Mouse (Mus musculus): ENCODE results near the gene Acvr1. TPM values are rescaled to one million over a fixed set of nuclear protein-coding genes. Genes with fewer than 3 reads are reported as not detected.
A peak's percentile ranks its signal among the peaks of the same experiment; 100 is the strongest.

Gene Acvr1
- polyA plus RNA-seq, 1 experiment from 2014 or later, result 9.2 TPM

DNA sequence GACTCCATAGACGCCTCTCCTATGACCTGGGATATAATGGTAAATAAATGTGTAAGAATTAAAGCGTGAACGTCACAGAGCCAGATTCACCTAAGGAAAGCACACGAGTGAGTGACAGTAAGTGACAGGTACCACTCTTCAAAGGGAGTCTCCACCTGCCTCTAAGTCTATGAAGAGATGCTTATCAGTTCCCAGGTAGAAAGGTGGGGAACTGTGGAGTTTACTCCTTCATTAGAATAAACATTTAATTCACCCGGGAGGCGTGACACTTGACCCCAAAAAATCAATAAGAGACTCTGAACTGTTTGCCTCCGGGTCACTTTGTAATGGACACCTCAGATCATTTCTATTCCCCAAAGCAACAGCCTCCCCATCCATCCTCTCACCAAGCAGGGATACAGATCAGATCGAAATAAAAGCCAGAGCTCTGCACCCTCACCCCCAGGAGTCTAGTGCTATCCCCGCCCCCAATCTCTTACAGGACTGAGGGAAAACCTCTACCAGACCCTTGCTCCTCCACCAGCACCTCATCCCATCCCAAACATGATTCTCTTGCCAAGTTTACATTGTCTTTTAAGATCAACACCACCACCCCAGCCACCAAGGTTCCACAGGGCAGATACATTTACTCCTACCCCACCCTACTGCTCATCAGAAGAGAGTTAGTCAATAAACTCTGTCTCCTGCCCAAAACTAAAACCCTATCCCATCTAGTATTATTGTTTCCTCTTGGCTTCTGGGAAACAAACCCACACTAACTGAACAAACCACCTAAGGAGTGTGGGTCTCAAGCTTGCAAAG, 9.7 kb downstream of the Acvr1 start:
- Histone ChIP-seq H3K4me2 (replicated peaks) (no peak overlapping the region), H3K4me1 (peaks cover 33% of the 10 kb centered on the region), H3K27ac (replicated peaks) (no peak overlapping the region), H3K4me3 (replicated peaks) (no peak overlapping the region), H3K9me3 (replicated peaks) (no peaks in the 10 kb centered on the region), H3K36me3 (no peaks in the 10 kb centered on the region), H3K9ac (no peak overlapping the region), H3K27me3 (no peaks in the 10 kb centered on the region)
- 61% methylated on average over 9 of the region's 9 CpGs for WGBS
- ATAC-seq (ENCODE audit: insufficient number of reproducible peaks, low FRiP score, low TSS enrichment, low read depth), result peak; percentile 29; the same call in 1 of the 2 replicates

DNA sequence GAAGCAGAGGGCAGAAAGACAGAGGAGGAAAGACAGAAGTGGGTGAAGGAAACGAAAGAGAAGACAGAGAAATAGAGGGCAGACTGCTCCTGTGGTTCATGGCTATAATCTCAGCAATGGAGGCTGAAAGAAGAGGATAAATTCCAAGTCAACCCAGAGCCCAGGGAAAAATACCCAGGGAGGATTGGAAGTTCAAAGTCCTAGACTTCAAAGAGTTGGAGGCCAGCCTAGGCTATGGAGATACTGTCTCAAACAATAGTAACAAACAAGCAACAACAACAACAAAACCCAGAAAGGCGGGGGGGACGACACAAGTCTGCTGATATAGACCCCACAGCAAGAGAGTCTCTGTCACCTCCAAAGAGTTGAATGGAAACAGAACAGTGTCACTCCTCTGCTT, 14.7 kb downstream of the Acvr1 start:
- ATAC-seq (ENCODE audit: insufficient number of reproducible peaks, low FRiP score, low TSS enrichment, low read depth), result no peak
- Histone ChIP-seq H3K4me2 (replicated peaks) (no peak overlapping the region), H3K9ac (no peak overlapping the region), H3K4me1 (peaks cover 53% of the 10 kb centered on the region), H3K9me3 (replicated peaks) (no peaks in the 10 kb centered on the region), H3K36me3 (no peaks in the 10 kb centered on the region), H3K27ac (replicated peaks) (no peak overlapping the region), H3K4me3 (replicated peaks) (no peak overlapping the region), H3K27me3 (no peaks in the 10 kb centered on the region)
- 40% methylated on average over 3 of the region's 3 CpGs for WGBS

GRCm38 (mm10) chr2:58551866-58552265, 15.1 kb downstream of the Acvr1 start:
- no peak overlapping the region for H3K4me3 ChIP-seq (replicated peaks)
- H3K9me3 ChIP-seq (replicated peaks), result no peaks in the 10 kb centered on the region
- ATAC-seq (ENCODE audit: insufficient number of reproducible peaks, low FRiP score, low TSS enrichment, low read depth), result no peak
- 50% methylated on average over 6 of the region's 6 CpGs for WGBS
- H3K27me3 ChIP-seq, result no peaks in the 10 kb centered on the region
- H3K27ac ChIP-seq (replicated peaks), result no peak overlapping the region
- no peak overlapping the region for H3K4me2 ChIP-seq (replicated peaks)
- H3K9ac ChIP-seq, result no peak overlapping the region
- H3K4me1 ChIP-seq, result peaks cover 53% of the 10 kb centered on the region
- no peaks in the 10 kb centered on the region for H3K36me3 ChIP-seq

GRCm38 (mm10) chr2:58550488-58550887, 16.5 kb downstream of the Acvr1 start:
- Histone ChIP-seq H3K4me2 (replicated peaks) (no peak overlapping the region), H3K4me3 (replicated peaks) (no peak overlapping the region), H3K9ac (no peak overlapping the region), H3K4me1 (peaks cover 46% of the 10 kb centered on the region), H3K27me3 (no peaks in the 10 kb centered on the region), H3K27ac (replicated peaks) (no peak overlapping the region), H3K9me3 (replicated peaks) (no peaks in the 10 kb centered on the region), H3K36me3 (no peaks in the 10 kb centered on the region)
- ATAC-seq (ENCODE audit: insufficient number of reproducible peaks, low FRiP score, low TSS enrichment, low read depth), result no peak; the same call in 1 of the 2 replicates
- WGBS, result 51% methylated on average over 9 of the region's 9 CpGs

DNA sequence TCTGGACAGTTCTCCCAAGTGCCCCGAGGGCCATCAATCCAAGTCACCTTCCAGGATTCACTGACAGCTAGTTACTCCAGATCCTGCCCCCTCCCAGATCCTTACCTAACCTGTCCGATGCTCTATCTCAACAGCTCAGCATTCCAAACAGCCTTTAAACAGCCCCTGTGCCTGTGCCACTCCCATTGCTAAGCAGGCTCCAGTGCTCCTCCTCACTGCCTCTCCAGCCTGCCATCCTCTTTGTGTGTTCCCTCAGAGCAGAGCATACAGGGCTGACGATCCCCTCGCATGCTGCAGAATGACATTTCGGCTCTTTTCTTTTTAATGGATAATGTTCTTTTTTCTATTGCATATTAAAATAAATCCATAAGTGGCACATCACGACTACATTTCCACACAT, 17.0 kb downstream of the Acvr1 start:
- Histone ChIP-seq H3K4me1 (peaks cover 44% of the 10 kb centered on the region), H3K36me3 (no peaks in the 10 kb centered on the region), H3K9me3 (replicated peaks) (no peaks in the 10 kb centered on the region), H3K27ac (replicated peaks) (no peak overlapping the region; the same call in 1 of the 2 replicates), H3K9ac (no peak overlapping the region), H3K4me3 (replicated peaks) (no peak overlapping the region), H3K4me2 (replicated peaks) (no peak overlapping the region), H3K27me3 (no peaks in the 10 kb centered on the region)
- no peak for ATAC-seq (ENCODE audit: insufficient number of reproducible peaks, low FRiP score, low TSS enrichment, low read depth)
- WGBS, result 41% methylated on average over 6 of the region's 6 CpGs

- Histone ChIP-seq H3K27me3 (no peaks in the 10 kb centered on the region), H3K27ac (replicated peaks) (no peak overlapping the region), H3K36me3 (no peaks in the 10 kb centered on the region), H3K9me3 (replicated peaks) (no peaks in the 10 kb centered on the region), H3K9ac (no peak overlapping the region), H3K4me3 (replicated peaks) (no peak overlapping the region), H3K4me2 (replicated peaks) (no peak overlapping the region), H3K4me1 (peaks cover 37% of the 10 kb centered on the region)
- no peak for ATAC-seq (ENCODE audit: insufficient number of reproducible peaks, low FRiP score, low TSS enrichment, low read depth)
- WGBS, result 79% methylated on average over 7 of the region's 7 CpGs
Observed at GRCm38 (mm10) chr2:58548943-58549342, 18.0 kb downstream of the Acvr1 start.

GRCm38 (mm10) chr2:58546264-58546663, 20.7 kb downstream of the Acvr1 start:
- H3K27ac ChIP-seq (replicated peaks), result no peak overlapping the region
- H3K27me3 ChIP-seq, result no peaks in the 10 kb centered on the region
- 89% methylated on average over 7 of the region's 7 CpGs for WGBS
- H3K4me3 ChIP-seq (replicated peaks), result no peak overlapping the region
- ATAC-seq (ENCODE audit: insufficient number of reproducible peaks, low FRiP score, low TSS enrichment, low read depth), result no peak
- peaks cover 17% of the 10 kb centered on the region for H3K4me1 ChIP-seq
- no peaks in the 10 kb centered on the region for H3K36me3 ChIP-seq
- no peaks in the 10 kb centered on the region for H3K9me3 ChIP-seq (replicated peaks)
- H3K4me2 ChIP-seq (replicated peaks), result no peak overlapping the region
- no peak overlapping the region for H3K9ac ChIP-seq

DNA sequence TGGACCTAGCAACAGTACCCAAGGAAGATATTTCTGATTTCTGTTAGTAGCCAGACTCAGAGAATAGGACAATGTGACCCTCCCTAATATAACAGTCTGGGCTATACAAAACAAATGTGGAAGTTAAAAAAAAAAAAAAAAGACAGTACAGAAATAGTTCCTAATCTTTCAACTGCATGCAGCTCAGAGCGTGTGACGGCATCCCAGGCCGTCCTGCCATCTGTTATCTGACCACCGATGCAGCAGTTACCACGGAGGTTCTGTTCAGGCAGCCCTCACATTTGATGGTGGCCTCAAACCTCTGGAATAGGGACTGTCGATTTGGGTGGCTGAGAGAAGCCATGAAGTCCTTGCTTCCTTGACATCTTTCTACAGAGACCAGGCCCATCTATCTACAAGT, 22.6 kb downstream of the Acvr1 start:
- H3K9ac ChIP-seq, result no peak overlapping the region
- H3K27me3 ChIP-seq, result no peaks in the 10 kb centered on the region
- no peak for ATAC-seq (ENCODE audit: insufficient number of reproducible peaks, low FRiP score, low TSS enrichment, low read depth)
- H3K36me3 ChIP-seq, result no peaks in the 10 kb centered on the region
- no peaks in the 10 kb centered on the region for H3K9me3 ChIP-seq (replicated peaks)
- WGBS, result 91% methylated on average over 6 of the region's 6 CpGs
- H3K27ac ChIP-seq (replicated peaks), result no peak overlapping the region
- H3K4me1 ChIP-seq, result peaks cover 15% of the 10 kb centered on the region
- H3K4me3 ChIP-seq (replicated peaks), result no peak overlapping the region
- H3K4me2 ChIP-seq (replicated peaks), result no peak overlapping the region

- no peak for ATAC-seq (ENCODE audit: insufficient number of reproducible peaks, low FRiP score, low TSS enrichment, low read depth)
- 86% methylated on average over 5 of the region's 5 CpGs for WGBS
- no peak overlapping the region for H3K4me3 ChIP-seq (replicated peaks)
- H3K4me2 ChIP-seq (replicated peaks), result no peak overlapping the region
- H3K36me3 ChIP-seq, result no peaks in the 10 kb centered on the region
- no peak overlapping the region for H3K27ac ChIP-seq (replicated peaks)
- H3K4me1 ChIP-seq, result peaks cover 20% of the 10 kb centered on the region
- H3K9ac ChIP-seq, result no peak overlapping the region
- no peaks in the 10 kb centered on the region for H3K9me3 ChIP-seq (replicated peaks)
- no peaks in the 10 kb centered on the region for H3K27me3 ChIP-seq
Observed at GRCm38 (mm10) chr2:58543252-58543651, 23.7 kb downstream of the Acvr1 start.

- ATAC-seq (ENCODE audit: insufficient number of reproducible peaks, low FRiP score, low TSS enrichment, low read depth), result no peak
- Histone ChIP-seq H3K9ac (no peak overlapping the region), H3K27me3 (no peaks in the 10 kb centered on the region), H3K9me3 (replicated peaks) (no peaks in the 10 kb centered on the region), H3K4me3 (replicated peaks) (no peak overlapping the region), H3K36me3 (no peaks in the 10 kb centered on the region), H3K4me2 (replicated peaks) (no peak overlapping the region), H3K27ac (replicated peaks) (no peak overlapping the region), H3K4me1 (peaks cover 39% of the 10 kb centered on the region)
- WGBS, result 84% methylated on average over 6 of the region's 6 CpGs
Observed at GRCm38 (mm10) chr2:58538196-58538595, 28.8 kb downstream of the Acvr1 start.

- Histone ChIP-seq H3K27me3 (no peaks in the 10 kb centered on the region), H3K4me3 (replicated peaks) (no peak overlapping the region), H3K9me3 (replicated peaks) (no peaks in the 10 kb centered on the region), H3K27ac (replicated peaks) (no peak overlapping the region), H3K36me3 (no peaks in the 10 kb centered on the region), H3K9ac (no peak overlapping the region), H3K4me1 (peaks cover 51% of the 10 kb centered on the region), H3K4me2 (replicated peaks) (no peak overlapping the region)
- no peak for ATAC-seq (ENCODE audit: insufficient number of reproducible peaks, low FRiP score, low TSS enrichment, low read depth)
- 94% methylated on average over 3 of the region's 3 CpGs for WGBS
Observed at GRCm38 (mm10) chr2:58536796-58537195, 30.2 kb downstream of the Acvr1 start.

DNA sequence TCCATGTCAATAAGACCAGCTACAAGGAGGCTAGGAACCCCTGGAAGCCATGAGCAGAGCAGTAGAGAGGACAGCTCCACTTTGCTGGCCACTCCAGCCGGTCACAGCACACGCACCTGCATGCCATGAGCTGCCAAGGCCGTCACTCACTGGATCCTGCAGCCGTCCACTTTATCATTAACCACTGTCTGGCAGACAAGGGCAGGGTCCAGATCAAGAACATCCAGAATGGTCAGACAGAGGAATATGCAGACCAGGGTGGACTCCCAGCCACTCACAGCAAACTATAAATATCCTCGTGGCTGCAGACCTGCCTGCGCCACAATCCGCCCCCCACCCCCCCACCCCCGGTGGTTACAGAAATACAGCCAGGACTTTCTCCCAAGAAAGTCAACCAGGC, 31.7 kb downstream of the Acvr1 start:
- no peak for ATAC-seq (ENCODE audit: insufficient number of reproducible peaks, low FRiP score, low TSS enrichment, low read depth)
- Histone ChIP-seq H3K36me3 (no peaks in the 10 kb centered on the region), H3K4me3 (replicated peaks) (no peak overlapping the region), H3K9ac (no peak overlapping the region), H3K4me1 (peaks cover 55% of the 10 kb centered on the region), H3K27ac (replicated peaks) (no peak overlapping the region), H3K4me2 (replicated peaks) (no peak overlapping the region), H3K27me3 (no peaks in the 10 kb centered on the region), H3K9me3 (replicated peaks) (no peaks in the 10 kb centered on the region)
- WGBS, result 87% methylated on average over 8 of the region's 8 CpGs

All from embryonic facial prominence, embryonic 15.5 days (tissue).